Mouse (Mus musculus): Measurements from ENCODE around the gene Gm10718. TPM values are rescaled to one million over a fixed set of nuclear protein-coding genes. Genes with fewer than 3 reads are reported as not detected.

The Gm10718 gene
- not detected in 2 replicates for polyA plus RNA-seq (2012; rRNA removed)

DNA sequence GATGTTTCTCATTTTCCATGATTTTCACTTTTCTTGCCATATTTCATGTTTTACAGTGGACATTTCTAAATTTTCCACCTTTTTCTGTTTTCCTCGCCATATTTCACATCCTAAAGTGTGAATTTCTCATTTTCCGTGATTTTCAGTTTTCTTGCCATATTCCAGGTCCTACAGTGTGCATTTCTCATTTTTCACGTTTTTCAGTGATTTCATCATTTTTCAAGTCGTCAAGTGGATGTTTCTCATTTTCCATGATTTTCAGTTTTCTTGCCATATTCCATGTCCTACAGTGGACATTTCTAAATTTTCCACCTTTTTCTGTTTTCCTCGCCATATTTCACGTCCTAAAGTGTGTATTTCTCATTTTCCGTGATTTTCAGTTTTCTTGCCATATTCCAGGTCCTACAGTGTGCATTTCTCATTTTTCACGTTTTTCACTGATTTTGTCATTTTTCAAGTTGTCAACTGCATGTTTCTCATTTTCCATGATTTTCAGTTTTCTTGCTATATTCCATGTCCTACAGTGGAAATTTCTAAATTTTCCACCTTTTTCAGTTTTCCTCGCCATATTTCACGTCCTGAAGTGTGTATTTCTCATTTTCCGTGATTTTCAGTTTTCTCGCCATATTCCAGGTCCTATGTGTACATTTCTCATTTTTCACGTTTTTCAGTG is at the start of gene Gm10718:
Gm10718 (plus strand) TSS at position 236 of the 673 bp plus-strand sequence.

DNA sequence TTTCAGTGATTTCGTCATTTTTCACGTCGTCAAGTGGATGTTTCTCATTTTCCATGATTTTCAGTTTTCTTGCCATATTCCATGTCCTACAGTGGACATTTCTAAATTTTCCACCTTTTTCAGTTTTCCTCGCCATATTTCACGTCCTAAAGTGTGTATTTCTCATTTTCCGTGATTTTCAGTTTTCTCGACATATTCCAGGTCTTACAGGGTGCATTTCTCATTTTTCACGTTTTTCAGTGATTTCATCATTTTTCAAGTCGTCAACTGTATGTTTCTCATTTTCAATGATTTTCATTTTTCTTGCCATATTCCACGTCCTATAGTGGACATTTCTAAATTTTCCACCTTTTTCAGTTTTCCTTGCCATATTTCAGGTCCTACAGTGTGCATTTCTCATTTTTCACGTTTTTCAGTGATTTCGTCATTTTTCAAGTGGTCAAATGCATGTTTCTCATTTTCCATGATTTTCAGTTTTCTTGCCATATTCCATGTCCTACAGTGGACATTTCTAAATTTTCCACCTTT is 22.8 kb upstream of the Gm10718 start, which contains the start of gene Gm10722:
Gm10722 (plus strand) TSS at position 478 of the 528 bp plus-strand sequence.

DNA sequence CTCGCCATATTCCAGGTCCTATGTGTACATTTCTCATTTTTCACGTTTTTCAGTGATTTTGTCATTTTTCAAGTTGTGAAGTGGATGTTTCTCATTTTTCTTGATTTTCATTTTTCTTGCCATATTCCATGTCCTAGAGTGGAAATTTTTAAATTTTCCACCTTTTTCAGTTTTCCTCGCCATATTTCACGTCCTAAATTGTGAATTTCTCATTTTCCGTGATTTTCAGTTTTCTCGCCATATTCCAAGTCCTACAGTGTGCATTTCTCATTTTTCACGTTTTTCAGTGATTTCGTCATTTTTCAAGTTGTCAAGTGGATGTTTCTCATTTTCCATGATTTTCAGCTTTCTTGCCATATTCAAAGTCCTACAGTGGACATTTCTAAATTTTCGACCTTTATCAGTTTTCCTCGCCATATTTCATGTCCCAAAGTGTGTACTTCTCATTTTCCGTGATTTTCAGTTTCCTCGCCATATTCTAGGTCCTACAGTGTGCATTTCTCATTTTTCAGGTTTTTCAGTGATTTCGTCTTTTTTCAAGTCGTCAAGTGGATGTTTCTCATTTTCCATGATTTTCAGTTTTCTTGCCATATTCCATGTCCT is 20.5 kb upstream of the Gm10718 start, which contains the start of gene Gm11168:
Gm11168 (plus strand) TSS at position 553 of the 603 bp plus-strand sequence.

DNA sequence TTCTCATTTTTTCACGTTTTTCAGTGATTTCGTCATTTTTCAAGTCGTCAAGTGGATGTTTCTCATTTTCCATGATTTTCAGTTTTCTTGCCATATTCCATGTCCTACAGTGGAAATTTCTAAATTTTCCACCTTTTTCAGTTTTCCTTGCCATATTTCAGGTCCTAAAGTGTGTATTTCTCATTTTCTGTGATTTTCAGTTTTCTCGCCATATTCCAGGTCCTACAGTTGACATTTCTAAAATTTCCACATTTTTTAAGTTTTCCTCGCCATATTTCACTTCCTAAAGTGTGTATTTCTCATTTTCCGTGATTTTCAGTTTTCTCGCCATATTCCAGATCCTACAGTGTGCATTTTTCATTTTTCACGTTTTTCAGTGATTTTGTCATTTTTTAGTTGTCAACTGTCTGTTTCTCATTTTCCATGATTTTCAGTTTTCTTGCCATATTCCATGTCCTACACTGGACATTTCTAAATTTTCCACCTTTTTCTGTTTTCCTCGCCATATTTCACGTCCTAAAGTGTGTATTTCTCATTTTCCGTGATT is 10.5 kb upstream of the Gm10718 start, which contains the start of gene Gm10721:
Gm10721 (plus strand) TSS at position 408 of the 547 bp plus-strand sequence.

DNA sequence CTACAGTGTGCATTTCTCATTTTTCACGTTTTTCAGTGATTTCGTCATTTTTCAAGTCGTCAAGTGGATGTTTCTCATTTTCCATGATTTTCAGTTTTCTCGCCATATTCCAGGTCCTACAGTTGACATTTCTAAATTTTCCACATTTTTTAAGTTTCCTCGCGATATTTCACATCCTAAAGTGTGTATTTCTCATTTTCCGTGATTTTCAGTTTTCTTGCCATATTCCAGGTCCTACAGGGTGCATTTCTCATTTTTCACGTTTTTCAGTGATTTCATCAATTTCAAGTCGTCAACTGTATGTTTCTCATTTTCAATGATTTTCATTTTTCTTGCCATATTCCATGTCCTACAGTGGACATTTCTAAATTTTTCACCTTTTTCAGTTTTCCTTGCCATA is 8.0 kb upstream of the Gm10718 start, which contains the start of gene Gm10720:
Gm10720 (plus strand) TSS at position 301 of the 400 bp plus-strand sequence.

DNA sequence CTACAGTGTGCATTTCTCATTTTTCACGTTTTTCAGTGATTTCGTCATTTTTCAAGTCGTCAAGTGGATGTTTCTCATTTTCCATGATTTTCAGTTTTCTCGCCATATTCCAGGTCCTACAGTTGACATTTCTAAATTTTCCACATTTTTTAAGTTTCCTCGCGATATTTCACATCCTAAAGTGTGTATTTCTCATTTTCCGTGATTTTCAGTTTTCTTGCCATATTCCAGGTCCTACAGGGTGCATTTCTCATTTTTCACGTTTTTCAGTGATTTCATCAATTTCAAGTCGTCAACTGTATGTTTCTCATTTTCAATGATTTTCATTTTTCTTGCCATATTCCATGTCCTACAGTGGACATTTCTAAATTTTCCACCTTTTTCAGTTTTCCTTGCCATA is 6.2 kb upstream of the Gm10718 start, which contains the start of gene Gm10719:
Gm10719 (plus strand) TSS at position 301 of the 400 bp plus-strand sequence.

DNA sequence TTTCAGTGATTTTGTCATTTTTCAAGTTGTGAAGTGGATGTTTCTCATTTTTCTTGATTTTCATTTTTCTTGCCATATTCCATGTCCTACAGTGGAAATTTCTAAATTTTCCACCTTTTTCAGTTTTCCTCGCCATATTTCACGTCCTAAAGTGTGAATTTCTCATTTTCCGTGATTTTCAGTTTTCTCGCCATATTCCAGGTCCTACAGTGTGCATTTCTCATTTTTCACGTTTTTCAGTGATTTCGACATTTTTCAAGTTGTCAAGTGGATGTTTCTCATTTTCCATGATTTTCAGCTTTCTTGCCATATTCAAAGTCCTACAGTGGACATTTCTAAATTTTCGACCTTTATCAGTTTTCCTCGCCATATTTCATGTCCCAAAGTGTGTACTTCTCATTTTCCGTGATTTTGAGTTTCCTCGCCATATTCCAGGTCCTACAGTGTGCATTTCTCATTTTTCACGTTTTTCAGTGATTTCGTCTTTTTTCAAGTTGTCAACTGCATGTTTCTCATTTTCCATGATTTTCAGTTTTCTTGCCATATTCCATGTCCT is 1.6 kb downstream of the Gm10718 start, which contains the start of gene Gm10717:
Gm10717 (plus strand) TSS at position 506 of the 556 bp plus-strand sequence.

DNA sequence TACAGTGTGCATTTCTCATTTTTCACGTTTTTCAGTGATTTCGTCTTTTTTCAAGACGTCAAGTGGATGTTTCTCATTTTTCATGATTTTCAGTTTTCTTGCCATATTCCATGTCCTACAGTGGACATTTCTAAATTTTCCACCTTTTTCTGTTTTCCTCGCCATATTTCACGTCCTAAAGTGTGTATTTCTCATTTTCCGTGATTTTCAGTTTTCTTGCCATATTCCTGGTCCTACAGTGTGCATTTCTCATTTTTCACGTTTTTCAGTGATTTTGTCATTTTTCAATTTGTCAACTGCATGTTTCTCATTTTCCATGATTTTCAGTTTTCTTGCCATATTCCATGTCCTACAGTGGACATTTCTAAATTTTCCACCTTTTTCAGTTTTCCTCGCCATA is 11.0 kb downstream of the Gm10718 start, which contains the start of gene Gm17535:
Gm17535 (plus strand) TSS at position 301 of the 400 bp plus-strand sequence.

DNA sequence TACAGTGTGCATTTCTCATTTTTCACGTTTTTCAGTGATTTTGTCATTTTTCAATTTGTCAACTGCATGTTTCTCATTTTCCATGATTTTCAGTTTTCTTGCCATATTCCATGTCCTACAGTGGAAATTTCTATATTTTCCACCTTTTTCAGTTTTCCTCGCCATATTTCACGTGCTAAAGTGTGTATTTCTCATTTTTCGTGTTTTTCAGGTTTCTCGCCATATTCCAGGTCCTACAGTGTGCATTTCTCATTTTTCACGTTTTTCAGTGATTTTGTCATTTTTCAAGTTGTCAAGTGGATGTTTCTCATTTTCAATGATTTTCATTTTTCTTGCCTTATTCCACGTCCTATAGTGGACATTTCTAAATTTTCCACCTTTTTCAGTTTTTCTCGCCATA is 13.2 kb downstream of the Gm10718 start, which contains the start of gene Gm10715:
Gm10715 (plus strand) TSS at position 301 of the 400 bp plus-strand sequence.

Other genes starting within 250 kb of the Gm10718 start
- gene Gm10722, start 22.6 kb upstream of the Gm10718 start, polyA plus RNA-seq (2012; rRNA removed): not detected in 2 replicates
- not detected in 2 replicates for gene Gm11168, start 20.2 kb upstream of the Gm10718 start, polyA plus RNA-seq (2012; rRNA removed)
- gene Gm10721, start 10.4 kb upstream of the Gm10718 start, polyA plus RNA-seq (2012; rRNA removed): not detected in 2 replicates
- gene Gm10720, start 7.9 kb upstream of the Gm10718 start, polyA plus RNA-seq (2012; rRNA removed): not detected in 2 replicates
- not detected in 2 replicates for gene Gm10719, start 6.1 kb upstream of the Gm10718 start, polyA plus RNA-seq (2012; rRNA removed)
- gene Gm10717, start 1.9 kb downstream of the Gm10718 start, polyA plus RNA-seq (2012; rRNA removed): not detected in 2 replicates
- gene Gm17535, start 11.1 kb downstream of the Gm10718 start, polyA plus RNA-seq (2012; rRNA removed): not detected in 2 replicates
- not detected in 2 replicates for gene Gm10715, start 13.3 kb downstream of the Gm10718 start, polyA plus RNA-seq (2012; rRNA removed)

Data from stomach, adult 2 months (tissue).